Mouse (Mus musculus) heart, postnatal 25 days (tissue): ENCODE measurements at regions not wholly inside any gene's neighbourhood (a gene's known extent, or its start where the extent isn't known, plus 50 kb on each side); places are given as distances from the start of the nearest gene placed in this dataset.
A peak's percentile ranks its signal among the peaks of the same experiment; 100 is the strongest.

Source experiments
- DNase-seq: peaks from one replicate; pipeline ENCODE4 v3.0.0; 2022; ENCODE audit warnings: low spot score
- intact Hi-C: fragments of 180-260 bp; cut with DNase I; formaldehyde crosslinking; loops from one replicate; pipeline ENCODE4 v1.15.1; 2025

- intact Hi-C loops = no loop called here
- DNase-seq = no peak
Observed at GRCm38 (mm10) chr14:76836926-76837516, 199.6 kb upstream of the Ccdc122 start.

- no peak for DNase-seq
- intact Hi-C loops = no loop called here
Observed at GRCm38 (mm10) chr14:76836271-76836670, 200.3 kb upstream of the Ccdc122 start.

GRCm38 (mm10) chr14:76834084-76834483 is 202.5 kb upstream of the Ccdc122 start:
- intact Hi-C loops = no loop called here
- no peak for DNase-seq

- intact Hi-C loops = no loop called here
- no peak for DNase-seq
Observed at GRCm38 (mm10) chr14:76829161-76829510, 207.4 kb upstream of the Ccdc122 start.

- intact Hi-C loops = no loop called here
Observed at GRCm38 (mm10) chr14:76828453-76829160, 208.0 kb upstream of the Ccdc122 start.

GRCm38 (mm10) chr14:76824066-76824465 is 212.5 kb upstream of the Ccdc122 start:
- intact Hi-C loops = loop anchor here (2.0 to 5.0 kb wide), 2 partner anchors 49 to 92 kb away; no protein-coding TSS in a partner anchor
- no peak for DNase-seq

More at GRCm38 (mm10) chr14:76828453-76829160, 208.0 kb upstream of the Ccdc122 start:
- no peak for DNase-seq

- intact Hi-C loops = loop anchor here (5.0 kb wide), 1 partner anchor 91 kb away; no protein-coding TSS in a partner anchor
- no peak for DNase-seq
Observed at GRCm38 (mm10) chr14:76822766-76823325, 213.7 kb upstream of the Ccdc122 start.

- intact Hi-C loops = loop anchor here (5.0 kb wide), 1 partner anchor 90 kb away; no protein-coding TSS in a partner anchor
- DNase-seq = no peak
Observed at GRCm38 (mm10) chr14:76821892-76822291, 214.7 kb upstream of the Ccdc122 start.

- intact Hi-C loops = loop anchor here (5.0 kb wide), 1 partner anchor 89 kb away; no protein-coding TSS in a partner anchor
- no peak for DNase-seq
Observed at GRCm38 (mm10) chr14:76821484-76821883, 215.1 kb upstream of the Ccdc122 start.

GRCm38 (mm10) chr14:76820989-76821388 is 215.6 kb upstream of the Ccdc122 start:
- intact Hi-C loops = loop anchor here (5.0 kb wide), 1 partner anchor 89 kb away; no protein-coding TSS in a partner anchor

GRCm38 (mm10) chr14:76819690-76820089 is 216.9 kb upstream of the Ccdc122 start:
- peak; percentile 89 for DNase-seq
- intact Hi-C loops = loop anchor here (5.0 kb wide), 2 partner anchors 87 to 127 kb away; no protein-coding TSS in a partner anchor

More at GRCm38 (mm10) chr14:76820989-76821388, 215.6 kb upstream of the Ccdc122 start:
- no peak for DNase-seq

- no peak for DNase-seq
- intact Hi-C loops = loop anchor here (1.0 to 5.0 kb wide), 2 partner anchors 126 to 314 kb away; no protein-coding TSS in a partner anchor
Observed at GRCm38 (mm10) chr14:76818256-76819010, 218.1 kb upstream of the Ccdc122 start.

GRCm38 (mm10) chr14:76817189-76817772 is 219.3 kb upstream of the Ccdc122 start:
- no peak for DNase-seq
- intact Hi-C loops = loop anchor here (5.0 kb wide), 1 partner anchor 125 kb away; no protein-coding TSS in a partner anchor

- intact Hi-C loops = loop anchor here (5.0 kb wide), 1 partner anchor 124 kb away; no protein-coding TSS in a partner anchor
- no peak for DNase-seq
Observed at GRCm38 (mm10) chr14:76816666-76817065, 219.9 kb upstream of the Ccdc122 start.

GRCm38 (mm10) chr14:76812155-76812875 is 224.3 kb upstream of the Ccdc122 start:
- intact Hi-C loops = no loop called here
- DNase-seq = no peak

- intact Hi-C loops = no loop called here
- DNase-seq = no peak
Observed at GRCm38 (mm10) chr14:76810697-76811589, 225.6 kb upstream of the Ccdc122 start.

- DNase-seq = no peak
- intact Hi-C loops = no loop called here
Observed at GRCm38 (mm10) chr14:76810041-76810440, 226.5 kb upstream of the Ccdc122 start.

GRCm38 (mm10) chr14:76809411-76809810 is 227.2 kb upstream of the Ccdc122 start:
- no peak for DNase-seq
- intact Hi-C loops = no loop called here
